Mouse (Mus musculus): ENCODE data around the gene Cfap157.

DNA sequence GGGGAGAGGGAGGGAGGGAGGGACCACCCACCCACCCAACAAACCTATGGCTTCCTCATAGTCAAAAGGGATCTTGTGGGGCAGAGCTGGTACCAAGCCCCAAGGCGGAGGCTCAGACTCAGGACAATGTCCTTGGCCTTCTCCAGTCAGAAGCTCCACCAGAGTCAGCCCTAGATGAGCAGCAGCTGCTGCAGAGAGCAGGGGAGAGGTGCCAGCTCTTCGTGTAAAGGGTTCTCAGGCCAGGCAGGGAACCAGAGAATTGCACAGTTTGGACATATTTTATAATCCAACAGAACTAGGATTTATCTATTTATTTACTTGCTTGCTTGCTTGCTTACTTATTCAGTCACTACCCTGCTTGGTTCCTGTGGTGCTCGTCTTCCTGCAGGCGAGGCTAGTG lies 44.9 kb downstream of the Cfap157 start:
- TF ChIP-seq GATA1 (IDR thresholded peaks at IDR 0.05; ENCODE audit: borderline replicate concordance, low read length) (no peak), FLI1 (IDR thresholded peaks at IDR 0.05; ENCODE audit: low read length) (no peak)

Measured in megakaryocyte, embryonic 14.5 days (primary cell).